Mouse (Mus musculus): ENCODE results near the gene Olfr1328.
"Not testable (repeated sequence)": the region's sequence is repeated elsewhere in the genome, so short reads cannot be mapped to it uniquely, and the experiment has no call there.

Gene Olfr1328

DNA sequence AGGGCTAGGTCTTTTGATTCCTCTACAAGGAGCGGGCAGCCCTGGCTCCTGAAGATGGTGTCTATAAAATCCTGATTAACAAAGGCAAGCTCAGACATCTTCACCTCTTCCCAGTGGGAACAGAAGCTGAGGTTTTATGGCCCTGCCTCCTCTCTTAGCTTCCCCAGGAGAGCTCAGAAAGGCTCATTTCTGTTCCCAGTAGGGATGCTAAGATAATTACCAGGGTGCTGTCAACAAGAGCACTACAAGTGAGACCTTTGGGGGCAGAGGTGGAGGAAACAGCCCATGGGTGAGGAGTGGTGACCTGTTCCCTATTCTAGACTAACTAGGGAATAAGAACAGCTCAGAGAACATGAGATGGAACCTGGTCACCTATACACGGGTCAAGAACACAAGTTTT lies at the start of gene Olfr1328:
Gene Olfr1328 (minus strand): TSS at position 101 of the 400 bp plus-strand sequence.
- DNase-seq (ENCODE audit: low spot score in 2 of 2) = no peak

DNA sequence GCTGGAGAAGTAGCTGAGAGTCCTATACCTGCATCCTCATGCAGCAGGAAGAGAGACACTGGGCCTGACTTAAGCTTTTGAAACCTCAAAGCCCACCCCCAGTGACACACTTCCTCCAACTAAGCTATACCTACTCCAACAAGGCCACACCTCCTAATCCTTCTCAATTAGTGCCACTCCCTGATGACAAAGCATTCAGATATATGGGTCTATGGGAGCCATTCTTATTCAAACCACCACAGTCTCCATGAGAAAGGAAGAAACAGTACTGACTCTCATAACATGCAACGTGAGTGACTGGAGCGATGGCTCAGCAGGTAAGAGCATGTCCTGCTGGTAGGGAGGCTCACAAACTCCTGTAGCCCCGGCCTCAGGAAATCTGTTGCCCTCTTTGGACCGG lies 46.9 kb upstream of the Olfr1328 start:
- DNase-seq (ENCODE audit: low spot score in 2 of 2) = no peak

DNA sequence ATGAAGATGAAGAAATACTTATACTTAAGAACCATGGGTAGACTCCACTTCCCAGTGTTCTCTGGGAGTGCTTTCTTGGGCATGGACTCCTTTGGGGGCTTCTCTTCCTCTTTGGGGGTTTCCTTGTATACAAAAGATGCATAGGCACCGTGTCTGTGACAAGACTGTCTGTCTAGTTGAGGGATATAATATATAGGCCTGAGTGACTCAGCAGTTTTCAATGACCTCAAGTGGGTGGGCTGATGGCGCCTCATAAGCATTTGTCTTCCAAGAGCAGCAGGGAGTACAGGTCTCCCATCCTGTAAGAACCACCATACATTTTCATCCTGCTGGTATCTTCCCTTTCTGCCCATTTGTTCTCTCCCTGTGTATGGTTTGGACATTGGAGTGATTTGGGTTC lies 34.9 kb upstream of the Olfr1328 start:
- no peak for DNase-seq (ENCODE audit: low spot score in 2 of 2)

DNA sequence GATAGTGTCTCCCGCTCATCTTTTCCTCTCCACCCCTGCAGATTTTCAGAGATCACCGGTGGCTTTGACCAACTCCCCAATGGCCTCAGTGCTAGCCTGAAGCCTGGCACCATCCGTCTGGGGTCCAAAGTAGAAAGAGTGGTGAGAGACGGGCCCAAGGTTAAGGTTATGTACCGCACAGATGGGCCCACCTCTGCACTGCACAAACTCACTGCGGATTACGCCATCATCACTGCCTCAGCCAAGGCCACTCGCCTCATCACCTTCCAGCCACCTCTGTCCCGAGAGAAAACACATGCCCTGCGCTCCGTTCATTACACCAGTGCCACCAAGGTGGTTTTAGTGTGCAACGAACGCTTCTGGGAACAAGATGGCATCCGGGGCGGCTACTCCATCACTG lies 29.3 kb upstream of the Olfr1328 start:
- no peak for DNase-seq (ENCODE audit: low spot score in 2 of 2)

DNA sequence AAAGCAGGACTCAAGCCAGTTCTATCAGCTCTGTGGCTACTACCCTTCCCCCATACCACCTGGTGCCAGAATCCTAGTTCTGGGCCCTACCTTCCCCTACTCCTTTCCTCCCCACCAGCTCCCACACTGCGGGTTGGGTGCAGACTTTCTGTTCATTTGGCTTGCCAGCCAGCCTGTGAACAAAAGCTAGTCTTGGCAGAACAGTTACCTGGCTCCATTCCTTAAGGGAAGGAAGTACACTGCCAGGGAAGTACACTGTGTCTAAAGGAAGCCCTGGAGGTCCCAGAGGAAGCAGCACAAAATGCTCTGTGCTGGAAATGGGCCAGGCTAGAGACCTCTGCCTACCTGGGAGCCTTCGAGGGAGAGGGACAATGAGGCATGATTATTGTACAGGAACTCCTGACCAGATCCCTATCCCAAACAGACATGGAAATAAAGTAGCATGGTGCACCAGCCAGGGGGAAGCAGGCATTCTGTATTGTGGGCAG lies 22.8 kb upstream of the Olfr1328 start, which contains the start of gene Lao1:
Gene Lao1 (plus strand): TSS at position 438 of the 488 bp plus-strand sequence.
- DNase-seq (ENCODE audit: low spot score in 2 of 2) = no peak

DNA sequence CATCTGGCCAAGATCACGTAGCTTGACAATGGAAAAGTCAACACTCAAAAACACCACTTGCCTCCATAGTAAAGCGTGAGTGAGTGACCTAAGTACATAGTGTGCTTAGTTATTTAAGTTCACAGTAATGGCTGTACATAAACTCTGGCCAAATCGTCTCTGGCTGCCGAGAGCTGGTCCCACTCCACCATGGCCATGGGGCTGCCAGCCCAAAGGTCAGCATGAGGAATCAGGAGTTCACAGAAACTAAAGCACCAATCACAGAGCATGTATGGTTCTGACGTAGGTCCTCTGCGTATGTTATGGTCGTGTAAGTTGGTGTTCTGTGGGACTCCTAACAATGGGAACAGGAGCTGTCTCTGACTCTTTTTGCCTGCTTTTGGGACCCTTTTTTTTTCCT lies 20.4 kb upstream of the Olfr1328 start:
- no peak for DNase-seq (ENCODE audit: low spot score in 2 of 2)

DNA sequence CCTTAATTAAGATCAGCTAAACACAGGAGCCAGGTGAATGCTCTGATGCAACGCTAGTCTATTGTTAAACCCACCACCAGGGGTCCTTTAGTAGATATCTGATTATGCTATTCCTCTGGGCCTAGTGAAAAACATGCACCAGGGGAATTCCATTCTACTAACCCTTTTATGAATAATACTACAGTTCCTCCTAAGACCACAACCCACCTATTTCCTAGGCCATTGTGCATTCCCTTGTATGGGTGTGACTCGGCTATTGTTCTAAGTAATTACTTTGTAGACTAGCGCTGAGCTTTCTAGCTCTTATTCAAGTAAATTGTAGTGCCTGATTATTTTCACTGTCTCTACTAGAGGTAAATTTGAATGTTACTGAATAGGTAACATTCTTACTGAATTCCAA lies 7.1 kb downstream of the Olfr1328 start:
- DNase-seq (ENCODE audit: low spot score in 2 of 2) = not testable (repeated sequence)

DNA sequence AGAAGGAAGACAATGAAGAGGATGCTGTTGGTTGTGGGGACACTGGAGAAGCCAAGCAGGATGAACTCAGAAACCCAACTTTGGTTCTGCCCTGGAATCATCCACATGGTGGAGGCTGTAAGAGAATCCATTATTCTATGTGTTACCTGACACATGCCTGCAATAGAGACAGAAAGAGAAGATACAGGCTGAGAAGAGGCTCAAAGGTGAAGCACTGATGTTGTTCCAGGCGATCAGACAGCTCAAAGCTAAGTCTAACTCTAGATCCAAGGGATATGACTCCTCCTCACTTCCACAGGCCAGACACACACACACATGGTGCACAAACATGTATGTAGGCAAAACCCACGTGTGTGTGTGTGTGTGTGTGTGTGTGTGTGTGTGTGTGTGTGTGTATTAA lies 21.0 kb downstream of the Olfr1328 start, which contains the start of gene Olfr1329:
Gene Olfr1329 (minus strand): TSS at position 101 of the 400 bp plus-strand sequence.
- DNase-seq (ENCODE audit: low spot score in 2 of 2) = not testable (repeated sequence)

DNA sequence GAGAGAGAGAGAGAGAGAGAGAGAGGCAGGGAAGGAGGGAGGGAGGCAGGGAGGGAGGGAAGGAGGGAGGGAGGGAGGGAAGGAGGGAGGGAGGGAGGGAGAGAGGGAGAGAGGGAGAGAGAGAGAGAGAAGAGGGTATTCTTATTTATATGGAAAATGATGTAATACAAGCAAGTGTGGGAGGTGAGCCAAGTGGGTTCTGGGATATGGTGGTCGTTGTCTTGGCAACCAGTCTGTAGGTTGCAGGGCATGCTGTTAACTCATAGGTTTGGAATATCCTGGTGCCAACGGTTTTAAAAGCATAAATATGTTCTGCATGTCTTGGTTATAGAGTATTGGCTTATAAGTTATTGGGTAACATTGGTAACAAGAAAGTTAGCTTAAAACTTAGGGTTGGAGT lies 36.4 kb downstream of the Olfr1328 start:
- DNase-seq (ENCODE audit: low spot score in 2 of 2) = no peak

DNA sequence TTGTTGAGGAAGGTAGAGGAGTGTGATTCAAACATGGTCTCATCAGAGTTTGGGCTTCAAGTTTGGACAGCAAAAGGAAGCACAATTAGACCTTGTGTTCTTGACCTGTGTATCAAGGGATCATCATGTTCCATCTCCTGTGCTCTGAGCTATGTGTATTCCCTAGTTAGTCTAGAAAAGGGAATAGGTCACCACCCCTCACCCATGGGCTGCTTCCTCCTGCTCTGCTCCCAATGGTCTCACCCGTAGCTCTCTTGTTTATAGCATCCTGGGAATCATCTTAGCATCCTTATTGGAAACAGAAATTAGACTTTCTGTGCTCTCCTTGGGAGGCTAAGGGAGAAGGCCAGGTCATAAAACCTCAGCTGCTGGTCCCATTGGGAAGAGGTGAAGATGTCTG lies 50.1 kb downstream of the Olfr1328 start, which contains the start of gene Olfr1330:
Gene Olfr1330 (plus strand): TSS at position 301 of the 400 bp plus-strand sequence.
- DNase-seq (ENCODE audit: low spot score in 2 of 2) = no peak

Data from frontal cortex, postnatal 10 days (tissue).